Mouse (Mus musculus): ENCODE data around the gene Jade3.

- TF ChIP-seq CTCF (IDR thresholded peaks at IDR 0.05; ENCODE audit: insufficient read depth, low read length) (no peak), POLR2A (IDR thresholded peaks at IDR 0.05; ENCODE audit: borderline replicate concordance, extremely low read depth, low read depth, low read length) (no peak)
Measured at GRCm38 (mm10) chrX:20563941-20564340, 138.5 kb downstream of the Jade3 start.
